Mouse (Mus musculus): Measurements from ENCODE around the gene Bicra.

Bicra gene

DNA sequence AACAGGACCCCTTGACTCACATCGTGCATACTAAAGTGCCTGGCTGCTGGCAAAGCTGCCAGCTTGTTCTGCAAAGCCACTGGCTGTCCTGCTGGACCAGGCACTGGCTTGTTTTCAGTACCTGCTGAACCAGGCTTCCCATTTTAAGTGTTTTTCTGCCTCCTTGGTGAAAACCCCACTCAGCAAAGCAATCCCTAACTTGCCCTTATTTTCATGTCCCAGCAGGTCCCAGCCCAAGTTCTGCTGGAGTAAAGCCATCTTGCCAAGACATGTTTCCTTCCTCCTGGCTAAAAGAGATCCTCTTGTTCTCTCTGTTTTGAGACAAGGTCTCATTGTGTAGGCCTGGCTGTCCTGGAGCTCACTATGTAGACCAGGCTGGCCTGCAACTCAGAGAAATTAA is 103.4 kb downstream of the Bicra start:
- DNase-seq = no peak

DNA sequence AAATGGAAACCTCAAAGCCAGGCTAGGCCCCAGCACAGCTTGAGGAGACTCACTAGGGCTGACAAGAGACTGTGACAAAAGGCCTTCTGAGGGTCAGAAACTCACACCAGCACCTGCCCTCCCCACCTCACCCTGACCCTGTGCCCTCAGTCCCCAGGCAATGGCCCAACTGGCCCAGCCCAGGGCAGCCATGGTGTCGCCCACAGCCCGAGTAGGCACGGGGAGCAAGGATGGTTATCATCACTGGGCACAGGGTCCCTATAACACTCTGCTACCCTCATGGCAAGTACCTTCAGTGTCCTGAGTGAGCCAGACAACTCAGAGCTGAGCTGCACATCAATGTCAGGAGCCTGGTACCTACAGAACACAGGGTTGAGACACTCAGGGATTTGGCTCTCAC is 109.1 kb downstream of the Bicra start:
- DNase-seq = no peak

DNA sequence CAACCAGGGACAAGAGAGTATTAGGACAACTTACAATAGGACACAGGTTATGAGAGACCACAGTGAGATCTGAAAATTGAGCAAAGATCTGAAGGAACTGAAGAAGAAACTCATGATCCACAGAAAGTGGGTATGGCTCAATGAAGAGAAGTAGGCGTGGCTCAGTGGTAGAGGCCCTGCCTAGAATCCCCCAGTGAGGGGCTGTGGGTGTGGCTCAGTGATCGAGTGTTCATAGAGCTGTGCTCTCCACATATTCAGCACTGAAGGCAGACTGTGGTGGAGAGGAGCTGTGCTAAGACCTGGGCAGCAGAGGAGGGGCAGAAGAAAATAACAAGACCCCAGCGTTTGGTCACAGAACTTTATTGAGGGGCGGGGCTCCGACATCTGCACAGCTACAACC is 110.2 kb downstream of the Bicra start:
- no peak for DNase-seq

DNA sequence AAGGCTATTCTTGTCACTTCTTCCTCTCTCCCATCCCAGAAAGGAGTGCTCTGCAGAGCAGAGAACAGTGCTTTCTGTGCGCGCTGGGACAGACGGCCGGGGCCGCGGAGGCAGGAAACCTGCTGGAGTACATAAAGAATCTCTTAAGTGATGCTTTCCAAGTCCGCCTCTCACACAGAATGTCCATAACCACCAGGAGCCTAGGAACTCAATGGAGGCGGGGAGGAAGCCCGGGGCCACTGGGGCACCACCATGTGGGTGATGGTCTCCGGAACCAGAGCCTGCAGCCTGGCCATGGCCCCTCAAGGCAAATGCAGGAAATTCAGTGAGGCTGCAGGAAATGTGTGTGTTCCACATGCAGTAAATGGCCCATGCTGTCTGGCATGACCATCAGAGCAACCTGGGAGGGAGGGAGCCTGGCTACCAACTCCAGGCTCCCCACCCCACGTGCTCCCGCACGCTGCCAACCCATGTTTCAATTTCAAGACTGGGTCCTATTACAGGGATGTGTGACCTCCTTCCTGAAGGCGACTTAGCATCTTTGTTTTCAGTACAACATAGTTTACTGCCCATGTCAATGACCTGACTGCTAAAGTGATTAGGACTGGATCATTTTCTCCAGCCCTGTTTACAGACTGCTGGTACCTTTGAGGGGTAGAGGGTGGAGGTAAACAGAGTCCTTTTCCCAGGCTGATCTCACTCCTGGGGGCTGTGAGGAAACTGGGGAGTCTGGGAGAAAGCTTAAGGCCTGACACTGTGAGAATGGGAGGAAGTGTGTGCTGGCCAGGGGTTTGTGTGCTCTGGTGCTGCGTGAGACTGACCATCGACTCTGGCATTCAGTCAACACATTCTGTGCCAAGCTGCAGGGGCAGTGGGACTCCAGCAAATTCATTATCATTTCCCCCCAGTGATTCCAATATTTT is 114.0 kb downstream of the Bicra start:
- DNase-seq = no peak

DNA sequence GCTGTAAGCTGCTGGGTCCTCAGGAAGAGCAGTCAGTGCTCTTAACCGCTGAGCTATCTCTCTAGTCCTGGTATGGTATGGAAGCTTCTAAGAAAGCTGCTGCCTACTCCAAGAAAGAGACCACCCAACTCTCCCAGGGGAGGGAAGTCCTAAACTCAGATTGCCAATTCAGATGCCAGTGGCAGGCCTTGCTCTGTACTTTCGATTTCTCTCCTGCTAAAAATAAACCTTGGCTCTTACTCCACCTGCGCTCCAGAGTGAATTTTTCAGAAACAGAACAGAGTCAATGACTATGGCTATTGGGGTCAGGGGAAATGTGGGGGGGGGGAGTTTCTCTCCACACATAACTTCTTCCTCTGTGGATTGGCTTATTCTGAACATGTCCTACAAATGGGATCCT is 116.1 kb downstream of the Bicra start:
- no peak for DNase-seq

DNA sequence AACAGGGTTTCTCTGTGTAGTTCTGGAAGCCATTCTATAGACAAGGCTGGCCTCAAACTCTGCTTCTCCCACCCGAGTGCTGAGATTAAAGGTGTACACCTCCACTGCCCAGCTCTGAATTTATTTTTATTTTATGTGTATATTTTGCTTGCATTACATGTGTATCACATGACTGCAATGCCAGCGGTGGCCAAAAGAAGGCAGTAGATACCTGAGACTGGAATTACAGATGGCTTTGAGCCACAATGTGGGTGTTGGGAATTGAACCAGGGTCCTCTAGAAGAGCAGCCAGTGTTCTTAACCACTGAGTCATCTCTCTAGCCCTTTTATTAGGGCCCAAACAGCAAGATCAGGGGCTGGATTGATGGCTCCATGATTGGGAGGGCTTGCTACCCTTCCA is 117.2 kb downstream of the Bicra start:
- DNase-seq = no peak

DNA sequence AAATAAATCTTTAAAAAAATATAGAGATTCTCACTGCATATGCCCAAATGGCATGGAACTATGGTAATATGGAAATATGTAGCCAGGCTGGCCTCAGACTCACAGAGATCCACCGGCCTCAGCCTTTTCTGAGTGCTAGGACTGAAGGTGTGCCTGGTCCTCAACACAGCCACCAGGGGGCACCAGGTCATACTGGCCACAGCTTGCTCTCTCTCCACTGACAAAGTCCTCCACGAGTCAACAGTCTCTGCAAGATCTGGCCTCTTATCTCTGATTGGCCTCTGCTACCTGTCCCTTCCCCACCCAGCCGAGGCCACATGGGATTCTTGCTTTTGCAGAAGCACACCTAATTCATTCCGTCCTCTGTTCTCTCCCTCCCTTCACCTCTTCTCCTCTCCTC is 117.8 kb downstream of the Bicra start:
- DNase-seq = peak; percentile 54 to 76

DNA sequence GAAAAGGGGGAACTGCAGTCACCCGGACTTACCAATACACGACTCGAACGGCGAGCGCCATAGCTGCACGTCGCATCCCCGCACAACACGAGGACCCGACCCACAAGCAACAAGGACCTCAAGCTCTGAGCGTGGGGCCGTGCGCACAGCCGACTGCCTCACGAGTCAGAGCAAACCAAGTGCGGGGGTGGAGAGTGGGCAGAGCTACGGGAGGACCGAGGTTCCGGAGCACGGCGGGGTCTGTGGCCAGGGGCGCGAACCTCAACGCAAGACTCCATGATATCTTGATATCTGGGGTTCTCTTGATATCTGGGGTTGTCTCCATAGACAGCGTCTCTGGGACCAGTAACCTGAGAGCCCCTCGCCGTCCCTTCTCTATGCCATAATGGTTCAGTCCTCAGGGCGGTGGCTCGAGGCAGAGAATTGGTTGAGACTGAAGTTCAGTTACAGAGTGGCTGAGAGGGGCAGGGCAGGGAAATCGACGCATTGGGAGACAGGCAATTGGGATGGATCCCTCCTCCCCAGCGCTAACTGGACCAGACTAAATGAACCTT is 125.4 kb downstream of the Bicra start, which contains the start of gene Selenow:
Gene Selenow, minus strand, starts transcription at position 183 of the 554 bp plus-strand sequence.
- peak; percentile 95 to 96 for DNase-seq

DNA sequence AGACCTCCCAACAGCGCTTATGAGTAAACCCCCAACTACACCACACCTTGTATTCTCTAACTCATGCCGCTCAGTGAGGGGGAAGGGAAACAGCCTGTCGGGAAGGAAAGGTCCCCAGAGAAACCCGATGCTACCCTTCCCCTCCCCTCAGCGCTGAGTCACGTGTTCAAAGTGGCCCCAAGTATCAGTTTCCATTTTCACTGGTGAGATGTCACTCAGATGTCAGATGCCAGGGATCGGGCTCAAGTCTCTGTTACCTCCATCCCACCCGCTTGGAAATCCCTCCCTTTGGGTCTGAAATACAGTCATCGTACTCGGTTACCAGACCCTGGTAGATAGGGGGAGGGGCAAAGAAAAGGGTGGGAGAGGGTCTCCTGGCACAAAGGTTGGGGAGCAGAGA is 125.9 kb downstream of the Bicra start:
- peak in 1 of 2 experiments; percentile 32 for DNase-seq

All from cerebellum, postnatal 25 days (tissue).